Mouse (Mus musculus): Measurements from ENCODE around the gene Irf6.

Irf6 gene

DNA sequence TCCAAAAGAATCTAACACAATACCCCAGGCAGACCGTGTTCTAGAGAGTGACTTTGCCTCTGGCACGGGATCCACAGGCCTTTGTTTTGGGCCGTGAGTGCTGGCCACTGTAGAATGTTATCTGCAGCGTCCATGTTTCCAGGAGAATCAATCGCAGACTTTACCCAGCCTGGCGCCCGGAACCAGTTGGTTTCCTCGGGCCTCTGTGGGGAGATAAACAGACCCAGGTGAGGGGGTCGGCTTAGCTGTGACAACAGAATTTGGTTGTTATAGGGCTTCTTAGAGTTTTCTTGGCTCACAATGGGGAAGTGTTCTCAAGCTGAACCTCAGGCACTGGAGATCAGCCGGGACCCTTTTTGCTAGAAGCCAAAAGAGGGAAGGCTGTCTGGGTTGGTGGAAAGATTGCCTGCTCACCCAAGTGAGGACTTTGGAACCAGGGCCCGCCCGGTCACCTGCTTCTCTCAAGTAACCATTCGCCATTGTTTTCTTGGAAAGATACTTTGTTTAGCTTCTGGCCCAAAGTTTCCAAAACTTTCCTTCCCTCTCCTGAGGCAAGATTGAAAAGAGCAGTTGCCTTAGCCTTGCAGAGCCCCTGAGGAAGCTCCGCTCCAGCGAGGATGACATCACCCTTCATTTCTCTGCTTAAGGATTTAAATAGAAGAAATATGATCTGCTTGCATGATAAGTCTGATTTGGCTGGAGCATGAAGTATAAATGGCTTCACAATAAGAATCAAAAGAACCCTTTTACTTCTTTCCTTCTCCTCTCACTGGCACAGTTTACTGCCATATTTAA, 3.6 kb downstream of the Irf6 start:
- no peak for DNase-seq (ENCODE audit: low read depth, low spot score)

- DNase-seq (ENCODE audit: low read depth, low spot score) = no peak
Observed at GRCm38 (mm10) chr1:193157111-193157492, 4.2 kb downstream of the Irf6 start.

DNA sequence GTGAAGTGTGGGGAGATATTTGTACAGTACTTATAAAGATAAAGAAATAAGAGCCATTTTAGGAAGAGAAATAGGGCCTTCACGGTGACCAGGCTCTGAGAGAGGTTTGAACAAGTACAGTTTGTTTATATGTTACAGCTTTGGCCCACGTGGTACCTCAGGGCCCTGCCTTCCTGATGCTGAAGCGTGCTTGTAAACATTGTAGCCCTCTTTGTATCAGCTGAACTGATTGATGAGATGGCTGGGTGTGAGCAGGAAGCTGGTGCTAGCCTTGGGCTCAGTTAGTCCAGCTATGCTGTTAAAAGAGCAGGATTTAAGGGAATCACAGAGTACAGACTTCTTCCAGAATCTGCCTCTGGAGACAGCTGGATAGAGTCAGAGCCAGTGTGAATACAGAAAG, 6.3 kb downstream of the Irf6 start:
- no peak for DNase-seq (ENCODE audit: low read depth, low spot score)

DNA sequence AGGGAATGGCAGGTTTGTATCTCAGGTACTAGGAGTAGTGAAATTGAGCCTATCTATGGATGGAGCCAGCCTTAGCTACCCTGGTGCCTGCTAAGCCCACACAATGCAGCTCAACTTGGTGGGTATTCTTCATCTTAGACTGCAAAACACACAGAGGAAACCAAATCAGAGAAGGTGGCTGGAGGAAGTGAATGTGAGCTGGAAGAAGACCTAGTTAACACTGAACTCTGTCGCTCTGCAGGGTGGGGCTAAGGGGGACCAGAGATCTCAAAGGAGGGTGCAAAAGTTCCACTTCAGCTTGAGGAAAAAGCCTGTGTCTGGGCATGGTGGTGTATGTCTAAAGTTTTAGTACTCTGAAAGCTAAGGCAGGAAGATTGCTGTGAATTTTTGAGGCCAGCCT, 6.7 kb downstream of the Irf6 start:
- DNase-seq (ENCODE audit: low read depth, low spot score) = no peak

- DNase-seq (ENCODE audit: low read depth, low spot score) = peak; percentile 87
Observed at GRCm38 (mm10) chr1:193160317-193161032, 7.6 kb downstream of the Irf6 start.

GRCm38 (mm10) chr1:193167746-193168145, 14.8 kb downstream of the Irf6 start, which contains the start of gene A130010J15Rik:
Gene A130010J15Rik, plus strand, starts transcription at chr1:193168046.
- no peak for DNase-seq (ENCODE audit: low read depth, low spot score)

GRCm38 (mm10) chr1:193169228-193169627, 16.3 kb downstream of the Irf6 start:
- no peak for DNase-seq (ENCODE audit: low read depth, low spot score)

- DNase-seq (ENCODE audit: low read depth, low spot score) = peak; percentile 20
Observed at GRCm38 (mm10) chr1:193169856-193170255, 16.9 kb downstream of the Irf6 start.

DNA sequence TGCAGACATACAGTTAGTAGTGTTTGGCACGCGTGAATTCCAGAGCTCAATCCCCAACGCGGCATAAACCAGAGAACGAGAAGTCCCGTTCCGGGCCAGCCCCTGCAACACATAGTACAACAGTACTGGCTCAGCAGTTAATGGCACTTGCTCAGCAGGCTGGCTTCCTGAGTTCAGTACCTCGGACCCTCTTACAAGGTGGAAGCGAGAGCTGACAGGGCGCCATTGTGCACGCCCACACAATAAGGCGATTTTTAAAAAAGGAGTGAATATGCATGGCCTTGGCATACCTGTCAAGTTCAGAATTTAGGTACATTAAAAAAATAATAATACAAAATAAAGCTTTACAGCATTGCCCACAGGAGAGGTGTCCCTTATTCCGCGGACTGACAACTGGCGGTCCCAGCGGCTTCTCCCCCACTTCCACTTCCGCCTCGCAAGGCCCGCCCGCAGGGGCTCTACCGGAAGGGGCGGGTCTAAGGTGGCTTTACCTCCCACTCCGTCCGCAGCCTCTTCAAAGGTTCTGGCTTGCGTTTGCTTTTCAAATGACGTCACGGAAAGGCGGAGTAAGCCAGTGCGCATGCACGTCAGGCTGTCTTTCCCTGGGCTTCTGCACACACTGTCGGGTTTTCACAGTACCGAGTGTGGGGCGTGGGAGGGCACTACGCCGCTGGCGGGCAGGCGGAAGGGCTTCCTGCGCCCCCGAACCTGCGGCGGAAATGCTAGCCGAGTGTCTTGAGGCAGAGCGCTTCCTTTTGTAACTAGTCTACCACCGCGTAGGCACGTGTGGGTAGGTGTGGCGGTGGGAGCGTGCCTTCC, 20.3 kb downstream of the Irf6 start:
- peak; percentile 99 for DNase-seq (ENCODE audit: low read depth, low spot score)

DNA sequence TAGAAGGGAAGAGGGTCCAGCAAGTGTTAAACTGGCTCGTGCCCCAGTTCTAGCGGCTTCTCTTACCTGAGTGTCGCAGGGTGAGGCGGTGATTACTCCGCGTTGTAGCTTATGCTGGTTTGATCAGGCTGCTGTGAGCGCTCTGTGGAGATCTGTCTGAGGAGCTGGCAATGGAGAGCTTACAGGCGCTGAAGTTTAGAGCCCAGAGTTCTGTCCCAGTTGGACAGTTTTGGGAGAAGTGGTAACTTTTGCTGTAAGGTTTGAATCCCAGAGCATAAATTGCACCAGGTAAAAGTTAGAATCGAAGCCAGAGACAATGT, 20.9 kb downstream of the Irf6 start:
- DNase-seq (ENCODE audit: low read depth, low spot score) = no peak

DNA sequence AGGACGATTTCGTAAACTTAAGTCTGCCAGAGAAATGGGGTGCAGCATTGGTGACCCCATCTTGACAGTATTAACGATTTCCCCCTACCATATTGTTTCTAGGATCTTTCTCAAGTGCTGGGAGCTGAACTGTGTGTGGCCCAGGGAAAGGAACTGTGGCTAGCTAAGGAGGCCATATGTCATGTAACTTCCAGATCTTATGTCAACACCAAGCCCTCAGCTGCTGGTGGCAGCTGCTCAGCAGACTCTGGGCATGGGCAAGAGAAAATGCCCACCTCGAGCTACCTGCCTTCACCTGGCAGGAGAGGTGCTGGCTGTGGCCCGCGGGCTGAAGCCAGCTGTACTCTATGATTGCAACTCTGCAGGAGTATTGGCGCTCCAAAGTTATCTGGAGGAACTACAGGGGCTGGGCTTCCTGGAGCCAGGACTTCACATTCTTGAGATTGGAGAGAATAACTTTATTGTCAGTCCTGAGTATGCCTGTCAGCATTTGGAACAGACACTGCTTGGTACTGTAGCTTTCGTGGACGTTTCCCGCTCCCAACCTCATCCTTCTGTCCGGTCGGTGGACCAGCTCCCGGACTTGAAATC, 21.3 kb downstream of the Irf6 start:
- DNase-seq (ENCODE audit: low read depth, low spot score) = peak; percentile 32

- no peak for DNase-seq (ENCODE audit: low read depth, low spot score)
Observed at GRCm38 (mm10) chr1:193181104-193181503, 28.2 kb downstream of the Irf6 start.

DNA sequence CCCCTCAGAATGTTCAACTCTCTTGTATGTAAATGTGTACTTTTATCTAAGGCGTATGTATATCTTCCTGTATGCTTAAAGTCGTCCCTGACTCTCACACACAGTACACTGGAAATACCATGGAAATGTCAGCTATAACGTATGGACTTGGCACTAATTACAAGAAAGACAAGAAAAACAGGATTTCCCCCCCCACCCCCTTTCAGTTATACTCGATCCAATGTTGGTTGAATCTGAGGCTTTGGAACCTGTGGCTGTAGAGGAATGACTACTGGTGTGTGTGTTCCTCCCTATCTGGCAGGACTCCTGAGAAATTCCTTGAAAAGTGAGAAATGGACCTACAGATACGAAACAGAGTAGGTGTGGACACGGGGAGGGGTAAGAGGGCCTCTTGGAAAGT, 35.3 kb downstream of the Irf6 start:
- DNase-seq (ENCODE audit: low read depth, low spot score) = no peak

GRCm38 (mm10) chr1:193189151-193189621, 36.3 kb downstream of the Irf6 start:
- peak; percentile 39 for DNase-seq (ENCODE audit: low read depth, low spot score)

DNA sequence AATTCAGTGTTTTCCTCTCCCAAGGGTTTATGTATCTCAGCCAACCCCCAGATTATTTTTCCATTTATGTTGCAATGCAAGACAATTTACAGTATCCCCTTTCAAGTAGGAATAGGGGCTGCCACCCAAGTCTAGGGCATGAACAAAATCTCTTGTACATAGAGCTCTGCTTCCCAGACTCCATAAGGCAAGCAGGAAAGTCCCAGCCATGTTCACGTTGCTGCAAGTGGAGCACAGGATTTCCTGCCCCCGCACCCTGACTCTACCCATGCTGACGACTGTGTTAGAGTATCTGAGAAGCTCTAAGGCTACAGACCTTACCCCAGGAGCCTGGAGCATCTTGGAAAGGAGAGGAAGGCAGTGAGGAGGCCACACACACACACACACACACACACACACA, 36.9 kb downstream of the Irf6 start:
- DNase-seq (ENCODE audit: low read depth, low spot score) = no peak

GRCm38 (mm10) chr1:193191675-193192283, 38.9 kb downstream of the Irf6 start:
- no peak for DNase-seq (ENCODE audit: low read depth, low spot score)

DNA sequence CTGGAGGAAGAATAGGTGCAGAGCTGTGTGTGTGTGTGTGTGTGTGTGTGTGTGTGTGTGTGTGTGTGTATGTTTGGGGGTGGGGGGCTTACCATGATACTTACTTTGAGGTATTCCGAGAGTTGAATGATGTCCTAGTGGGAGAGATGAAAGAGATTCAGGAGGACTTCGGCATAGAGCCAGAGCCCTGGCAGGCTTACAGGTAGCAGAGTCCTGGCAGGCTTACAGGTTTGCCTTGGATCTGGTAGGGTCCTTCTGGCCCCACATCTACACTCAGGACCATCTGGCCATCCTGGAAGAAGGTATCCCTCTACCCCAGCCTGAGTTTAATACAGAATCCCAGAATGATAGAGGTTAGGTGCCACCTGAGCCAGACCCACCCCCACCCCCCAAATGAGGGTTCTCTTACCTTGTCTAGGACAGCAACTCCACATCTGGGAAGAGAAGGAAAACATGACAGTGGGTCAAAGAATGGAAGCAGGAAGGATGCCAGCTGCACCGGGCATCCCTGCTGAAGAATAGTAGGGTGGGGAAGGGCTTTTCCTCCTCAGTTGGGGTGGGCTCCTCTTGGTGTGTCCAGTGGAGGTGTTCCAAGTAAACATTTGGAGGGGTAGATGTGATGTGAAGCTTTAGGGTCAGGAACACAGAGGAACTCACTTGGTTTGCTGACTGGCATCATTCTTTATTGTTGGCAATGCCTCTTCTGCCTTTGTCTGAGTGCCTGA, 41.7 kb downstream of the Irf6 start:
- DNase-seq (ENCODE audit: low read depth, low spot score) = no peak

GRCm38 (mm10) chr1:193195169-193195810, 42.4 kb downstream of the Irf6 start:
- no peak for DNase-seq (ENCODE audit: low read depth, low spot score)

GRCm38 (mm10) chr1:193197494-193198205, 44.7 kb downstream of the Irf6 start:
- DNase-seq (ENCODE audit: low read depth, low spot score) = peak; percentile 19

- no peak for DNase-seq (ENCODE audit: low read depth, low spot score)
Observed at GRCm38 (mm10) chr1:193198312-193198711, 45.4 kb downstream of the Irf6 start.

Data from ZHBTc4 (cell line).